Mouse (Mus musculus): ENCODE measurements around the gene Lefty1. TPM values are rescaled to one million over a fixed set of nuclear protein-coding genes. Genes with fewer than 3 reads are reported as not detected.
A peak's percentile ranks its signal among the peaks of the same experiment; 100 is the strongest.
"Not testable (repeated sequence)": the region's sequence is repeated elsewhere in the genome, so short reads cannot be mapped to it uniquely, and the experiment has no call there.

Lefty1 gene
- total RNA-seq, 2 experiments from 2014 or later: 11.8 to 13.9 TPM

DNA sequence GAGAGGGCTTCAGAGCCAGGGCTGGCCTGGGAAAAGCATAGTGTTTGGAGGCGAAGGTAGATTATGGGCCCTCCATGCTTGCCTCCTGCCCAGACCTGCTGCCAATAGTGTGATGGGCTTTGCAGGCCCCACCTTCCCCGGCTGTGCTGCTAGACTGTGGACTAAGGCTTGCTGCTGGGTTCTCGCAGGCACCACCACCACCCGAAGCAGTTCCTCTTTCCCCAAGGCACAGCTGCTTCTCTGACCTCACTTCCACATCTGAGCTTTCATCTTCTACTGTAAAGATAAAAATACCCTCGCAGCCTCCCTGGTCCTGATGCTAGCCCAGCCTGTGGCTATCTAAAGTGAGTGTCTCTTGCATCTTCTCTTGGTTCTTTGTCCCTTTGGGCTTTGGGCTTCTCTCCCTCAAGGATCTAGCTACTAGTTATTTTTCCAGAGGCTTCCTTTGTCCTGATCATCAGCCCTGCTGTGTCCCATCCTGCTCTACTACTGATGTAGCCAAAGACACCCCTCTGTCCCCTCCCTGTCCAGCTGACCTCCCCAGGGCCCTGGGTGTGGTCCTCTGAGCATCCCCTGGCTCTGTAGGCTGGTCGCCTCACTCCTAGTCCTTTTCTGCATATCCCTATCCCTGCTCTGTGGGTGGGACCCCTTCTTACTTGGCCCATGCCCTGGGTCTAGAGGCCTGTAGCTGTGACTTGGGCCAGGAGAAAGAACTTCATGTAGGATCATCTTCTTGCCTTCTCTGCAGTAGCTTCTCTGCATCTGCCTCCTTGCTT, 12.4 kb upstream of the Lefty1 start:
- DNase-seq: no peak

DNA sequence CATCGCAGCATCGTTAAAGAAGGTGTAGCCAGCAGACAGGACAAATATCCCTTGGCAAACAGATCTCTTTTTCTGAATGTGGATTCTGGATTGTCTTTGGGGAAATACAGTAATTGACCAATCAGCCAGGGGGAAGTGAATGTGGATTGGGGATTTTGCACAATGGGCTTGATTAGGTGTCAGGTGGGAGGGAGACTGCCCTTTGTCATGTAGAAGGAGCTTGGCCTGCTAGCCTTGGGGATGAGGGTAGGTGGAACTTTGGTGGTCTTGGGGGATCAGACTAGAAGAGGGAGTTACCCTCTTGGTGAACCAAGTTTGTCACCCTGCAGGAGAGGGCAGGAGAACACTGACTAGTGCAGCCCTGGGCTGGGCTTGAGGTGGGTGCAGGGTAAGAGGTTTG, 10.1 kb upstream of the Lefty1 start:
- no peak for DNase-seq

DNA sequence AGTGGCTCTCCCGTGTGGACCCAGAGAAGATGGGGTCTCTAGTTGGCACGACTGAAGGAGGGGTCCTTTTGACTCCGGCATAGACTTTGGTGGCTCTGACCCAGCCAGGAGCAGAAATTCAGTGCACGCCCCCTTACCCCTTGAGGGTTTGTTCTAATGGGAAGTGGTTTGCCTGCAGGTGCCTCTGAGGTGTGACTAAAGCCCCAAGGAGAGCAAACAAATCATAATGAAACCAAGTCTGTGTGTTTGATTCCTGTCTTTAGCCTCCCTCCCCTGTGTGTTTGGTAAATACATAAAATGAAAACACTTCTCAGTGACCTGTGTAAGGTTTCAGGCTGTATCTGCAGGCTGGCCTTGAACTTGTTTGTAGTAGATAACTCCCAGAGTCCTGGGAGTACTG, 8.5 kb upstream of the Lefty1 start:
- no peak for DNase-seq

DNA sequence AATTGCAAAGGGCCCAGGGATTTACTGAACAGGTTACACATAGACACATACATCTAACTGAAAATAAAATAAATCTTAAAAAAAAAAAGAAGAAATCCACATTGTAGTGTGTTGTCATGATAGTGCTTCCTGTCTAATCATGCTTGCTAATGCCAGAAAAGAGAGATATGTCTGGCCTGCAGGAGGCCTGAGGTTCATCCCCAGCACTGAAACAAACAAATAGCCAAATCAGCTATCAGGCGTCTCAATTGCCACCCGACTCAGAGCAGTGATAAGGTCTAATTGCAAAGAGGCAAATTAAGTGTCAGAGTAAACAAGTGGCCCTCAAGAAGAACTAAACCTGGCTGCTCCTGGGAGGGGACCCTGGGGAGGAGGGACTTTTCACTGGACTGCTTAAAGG, 5.2 kb upstream of the Lefty1 start:
- no peak for DNase-seq

DNA sequence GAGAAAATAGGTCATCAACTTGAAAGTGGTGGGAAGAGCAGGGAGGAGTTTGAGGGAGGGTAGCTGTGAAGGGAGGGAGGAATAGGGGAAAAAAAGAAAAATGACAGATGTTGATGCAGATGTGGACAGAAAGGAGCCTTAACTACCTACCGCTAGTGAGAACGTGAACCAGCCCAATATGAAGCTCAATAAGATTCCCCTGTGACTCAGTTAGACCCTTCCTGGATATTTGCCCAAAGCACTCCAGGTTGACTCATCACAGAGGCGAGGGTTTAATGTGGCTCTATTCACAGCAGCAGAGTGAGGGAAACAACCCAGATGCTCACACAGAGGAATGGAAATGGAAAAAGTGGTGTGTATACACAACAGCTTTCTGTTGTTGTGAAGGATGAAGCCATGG, 3.7 kb upstream of the Lefty1 start:
- DNase-seq: no peak

DNA sequence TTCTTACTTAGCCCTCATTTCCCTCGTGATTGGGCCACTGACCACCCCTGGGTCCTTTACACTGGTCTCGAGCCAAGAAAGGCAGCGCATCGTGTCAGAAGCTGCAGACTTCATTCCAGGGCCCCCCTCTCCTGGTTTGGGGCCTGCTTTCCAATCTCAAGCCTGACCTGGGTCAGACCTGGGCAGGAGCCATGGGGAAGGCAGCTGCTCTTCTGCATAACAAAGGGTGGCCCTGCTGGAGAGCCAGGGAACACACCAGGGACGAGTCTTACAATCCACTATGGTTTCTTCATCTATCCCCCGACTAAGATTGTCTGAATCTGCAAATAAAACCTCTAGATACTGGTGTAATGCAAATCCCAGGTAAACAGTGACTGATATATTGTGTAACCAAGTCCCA, 1.2 kb upstream of the Lefty1 start:
- DNase-seq: no peak

DNA sequence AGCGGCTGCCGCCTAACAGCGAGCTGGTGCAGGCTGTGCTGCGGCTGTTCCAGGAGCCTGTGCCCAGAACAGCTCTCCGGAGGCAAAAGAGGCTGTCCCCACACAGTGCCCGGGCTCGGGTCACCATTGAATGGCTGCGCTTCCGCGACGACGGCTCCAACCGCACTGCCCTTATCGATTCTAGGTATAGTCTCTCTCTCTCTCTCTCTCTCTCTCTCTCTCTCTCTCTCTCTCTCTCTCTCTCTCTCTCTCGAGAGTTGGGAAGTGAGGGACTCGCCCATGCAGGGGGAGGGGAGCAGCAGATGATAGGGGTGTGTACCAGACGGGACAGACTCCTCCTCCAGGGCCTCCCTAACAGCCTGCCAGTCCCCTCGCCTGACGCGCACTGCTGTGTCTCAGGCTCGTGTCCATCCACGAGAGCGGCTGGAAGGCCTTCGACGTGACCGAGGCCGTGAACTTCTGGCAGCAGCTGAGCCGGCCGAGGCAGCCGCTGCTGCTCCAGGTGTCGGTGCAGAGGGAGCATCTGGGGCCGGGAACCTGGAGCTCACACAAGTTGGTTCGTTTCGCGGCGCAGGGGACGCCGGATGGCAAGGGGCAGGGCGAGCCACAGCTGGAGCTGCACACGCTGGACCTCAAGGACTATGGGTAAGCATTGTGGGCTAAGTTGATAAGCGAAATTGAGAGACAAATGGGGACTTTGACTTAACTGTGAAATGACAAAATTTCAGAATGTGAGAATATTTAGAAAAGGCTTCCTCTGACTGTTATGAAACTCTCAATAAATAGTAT, 2.0 kb downstream of the Lefty1 start:
- DNase-seq: not testable (repeated sequence)

DNA sequence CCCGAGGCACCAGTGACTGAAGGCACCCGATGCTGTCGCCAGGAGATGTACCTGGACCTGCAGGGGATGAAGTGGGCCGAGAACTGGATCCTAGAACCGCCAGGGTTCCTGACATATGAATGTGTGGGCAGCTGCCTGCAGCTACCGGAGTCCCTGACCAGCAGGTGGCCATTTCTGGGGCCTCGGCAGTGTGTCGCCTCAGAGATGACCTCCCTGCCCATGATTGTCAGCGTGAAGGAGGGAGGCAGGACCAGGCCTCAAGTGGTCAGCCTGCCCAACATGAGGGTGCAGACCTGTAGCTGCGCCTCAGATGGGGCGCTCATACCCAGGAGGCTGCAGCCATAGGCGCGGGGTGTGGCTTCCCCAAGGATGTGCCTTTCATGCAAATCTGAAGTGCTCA, 2.8 kb downstream of the Lefty1 start:
- not testable (repeated sequence) for DNase-seq

DNA sequence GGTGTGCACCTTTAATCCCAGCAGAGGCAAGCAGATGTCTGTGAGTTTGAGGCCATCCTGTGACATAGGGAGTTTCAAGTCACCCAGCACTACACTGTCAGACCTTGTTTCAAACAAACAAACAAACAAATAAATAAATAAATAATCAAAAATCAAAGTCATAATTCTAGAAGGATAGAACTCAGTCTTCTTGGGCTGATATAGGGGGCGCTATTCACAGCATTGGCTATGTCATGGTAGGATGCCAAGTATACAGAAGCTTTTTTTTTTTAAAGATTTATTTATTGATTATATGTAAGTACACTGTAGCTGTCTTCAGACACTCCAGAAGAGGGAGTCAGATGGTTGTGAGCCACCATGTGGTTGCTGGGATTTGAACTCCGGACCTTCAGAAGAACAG, 4.0 kb downstream of the Lefty1 start:
- DNase-seq: not testable (repeated sequence)

DNA sequence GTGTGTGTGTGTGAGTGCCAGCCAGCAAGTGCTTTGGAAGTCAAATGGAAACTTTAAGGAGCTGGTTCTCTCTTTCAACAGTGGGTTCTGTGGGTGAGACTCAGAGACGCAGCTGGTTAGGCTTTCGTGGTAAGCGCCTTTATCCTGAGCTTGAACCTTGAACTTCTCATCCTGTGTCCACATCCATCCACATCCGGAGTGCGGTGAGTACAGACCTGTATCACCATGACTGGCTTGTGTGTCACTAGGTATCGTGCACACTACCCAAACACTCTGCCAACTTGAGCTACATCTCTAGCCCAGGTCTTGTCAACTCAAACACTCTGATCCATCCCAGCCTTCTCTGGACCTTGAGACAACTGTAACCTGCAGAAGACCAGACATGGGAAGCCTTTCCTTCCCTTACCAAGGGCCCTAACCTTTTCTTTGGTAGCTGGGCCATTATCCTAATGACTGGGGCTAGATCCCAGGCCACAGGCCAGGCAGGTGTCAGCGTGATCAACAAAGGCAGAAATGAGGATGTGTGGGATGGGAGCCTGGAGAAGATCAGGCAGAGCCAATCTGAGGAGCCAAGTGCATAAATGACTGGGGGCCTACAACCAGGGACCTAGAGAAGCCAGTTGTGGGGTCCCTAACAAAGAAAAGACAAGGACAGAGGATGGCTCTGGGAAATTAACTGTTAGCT, 6.1 kb downstream of the Lefty1 start:
- DNase-seq: no peak

DNA sequence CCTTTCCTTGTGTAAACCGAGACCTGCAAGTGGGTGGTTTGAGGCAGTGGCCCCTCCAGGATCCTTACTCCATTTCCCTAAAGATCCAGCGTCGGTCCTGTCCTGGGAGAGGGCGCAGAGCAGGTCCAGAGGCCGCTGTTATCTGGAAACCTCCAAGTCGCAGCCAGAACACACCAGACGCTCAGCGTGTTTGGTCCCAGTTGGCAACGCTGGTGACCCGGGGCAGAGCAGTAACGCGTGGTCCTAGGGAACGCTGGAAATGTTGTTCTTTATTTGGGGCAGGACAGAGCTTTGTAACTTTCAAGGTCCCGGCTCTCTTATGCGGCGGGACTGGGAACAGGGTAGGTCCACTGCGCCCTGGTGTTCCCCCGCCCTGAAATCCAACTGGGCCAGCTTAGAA, 6.9 kb downstream of the Lefty1 start:
- no peak for DNase-seq

DNA sequence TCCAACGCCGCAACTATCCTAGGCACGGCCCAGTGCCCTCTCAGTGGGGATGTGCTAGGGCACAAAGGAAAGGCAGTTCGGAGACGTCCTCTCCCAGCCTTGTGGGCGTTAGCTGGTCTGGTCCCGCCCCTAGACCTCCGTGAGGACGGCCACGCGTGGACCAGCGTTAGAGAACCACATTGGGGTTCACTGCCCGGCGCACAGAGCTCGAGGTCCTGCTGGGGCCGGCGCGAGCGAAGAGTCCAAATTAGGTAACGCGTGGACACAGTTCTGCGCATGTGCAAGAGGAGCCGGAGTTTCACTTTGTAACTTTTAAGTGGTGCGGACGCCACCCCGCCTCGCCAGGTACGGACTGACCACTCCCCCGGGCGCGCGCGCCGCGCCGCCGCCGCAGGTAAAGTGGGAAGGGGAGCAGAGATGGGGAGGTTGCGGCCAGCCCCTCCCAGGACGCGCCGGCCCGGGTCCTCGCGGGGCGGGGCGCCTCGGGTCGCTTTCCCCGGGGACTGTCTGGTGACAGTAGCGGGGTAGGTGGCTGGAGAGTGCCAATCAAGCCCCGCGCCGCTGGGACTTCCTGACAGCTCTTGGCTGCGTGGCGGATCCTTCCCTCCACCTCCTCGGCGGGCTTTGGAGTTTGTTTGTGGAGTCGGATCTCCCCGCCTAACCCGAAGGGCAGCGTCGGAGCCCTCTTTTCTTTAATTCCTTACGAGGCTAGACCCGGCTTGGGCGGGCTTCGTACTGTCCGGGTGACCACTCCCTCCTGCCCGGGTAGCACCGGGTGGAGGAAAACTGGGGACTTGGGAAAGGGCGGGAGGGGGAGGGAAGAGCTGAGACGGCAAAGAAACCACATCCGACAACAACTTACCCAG, 7.6 kb downstream of the Lefty1 start, which contains the start of gene Tmem63a:
Gene Tmem63a (plus strand): TSS at position 179 of the 866 bp plus-strand sequence.
- peak; percentile 33 to 41 for DNase-seq

DNA sequence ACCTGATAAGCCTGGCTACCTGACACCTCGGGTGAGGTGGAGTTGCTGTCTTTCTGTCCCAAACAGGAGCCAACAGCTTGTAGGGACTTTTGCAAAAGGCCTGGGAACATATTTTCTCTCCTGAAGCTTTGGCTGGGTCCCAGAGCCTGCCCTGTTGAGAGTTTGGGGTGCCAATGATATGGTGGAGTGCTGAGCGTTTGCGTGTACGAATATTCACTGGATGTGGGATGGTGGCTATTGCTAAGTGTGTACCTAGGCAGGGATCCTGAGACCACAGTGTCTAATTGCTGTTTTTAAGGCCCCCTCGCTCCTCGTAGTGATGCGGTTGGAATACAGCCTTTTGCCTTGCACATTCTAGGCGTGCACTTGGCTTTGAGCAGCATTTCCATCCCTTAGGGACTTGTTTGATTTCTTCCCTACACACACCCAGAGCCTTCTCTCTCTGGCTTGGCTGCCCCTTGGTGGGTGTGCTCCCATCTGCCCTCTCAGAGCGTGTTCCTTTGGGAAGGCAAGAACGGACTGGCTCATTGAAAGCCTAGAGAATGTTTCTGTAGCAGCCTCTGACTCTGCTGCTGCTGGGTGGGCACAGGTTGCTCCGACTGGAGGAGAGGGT, 8.3 kb downstream of the Lefty1 start:
- no peak for DNase-seq

DNA sequence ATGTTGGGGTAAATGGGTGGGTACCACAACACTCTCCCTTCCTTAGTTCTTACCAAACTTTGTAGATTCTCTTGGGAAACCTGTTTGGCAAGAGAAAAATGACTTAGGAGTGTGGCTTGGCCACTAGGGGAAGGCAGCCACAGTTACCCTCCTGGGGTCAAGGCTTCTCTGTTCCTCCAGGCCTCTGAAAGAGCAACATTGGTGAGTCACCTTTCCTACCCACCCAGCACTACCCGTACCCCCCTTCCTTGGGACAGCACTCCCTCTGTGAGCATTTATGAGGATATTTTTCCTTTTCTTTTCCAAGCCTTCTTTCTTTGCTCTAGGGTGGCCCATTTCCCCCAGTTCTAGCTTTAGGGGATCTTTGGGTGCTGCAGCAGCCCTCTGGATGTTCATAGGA, 9.1 kb downstream of the Lefty1 start:
- DNase-seq: no peak

DNA sequence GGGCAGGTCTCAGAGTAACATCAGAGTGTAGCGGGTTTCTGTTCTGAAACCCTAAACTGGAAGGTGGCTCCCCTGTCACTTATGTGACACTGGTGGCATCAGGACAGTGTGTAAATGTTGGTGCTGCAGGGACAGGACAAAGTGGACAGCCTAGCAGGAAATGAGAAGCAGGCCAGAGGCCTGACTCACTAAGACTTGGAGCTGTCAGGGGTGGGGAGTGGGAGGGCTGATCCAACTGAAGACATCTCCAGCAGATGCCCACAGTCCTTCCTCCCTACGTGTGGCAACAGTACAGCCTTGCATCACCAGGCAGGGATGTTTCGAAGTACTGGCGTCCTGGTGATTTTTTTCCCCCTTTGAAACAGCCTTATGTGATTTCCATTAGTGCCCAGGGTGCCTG, 9.7 kb downstream of the Lefty1 start:
- DNase-seq: no peak

DNA sequence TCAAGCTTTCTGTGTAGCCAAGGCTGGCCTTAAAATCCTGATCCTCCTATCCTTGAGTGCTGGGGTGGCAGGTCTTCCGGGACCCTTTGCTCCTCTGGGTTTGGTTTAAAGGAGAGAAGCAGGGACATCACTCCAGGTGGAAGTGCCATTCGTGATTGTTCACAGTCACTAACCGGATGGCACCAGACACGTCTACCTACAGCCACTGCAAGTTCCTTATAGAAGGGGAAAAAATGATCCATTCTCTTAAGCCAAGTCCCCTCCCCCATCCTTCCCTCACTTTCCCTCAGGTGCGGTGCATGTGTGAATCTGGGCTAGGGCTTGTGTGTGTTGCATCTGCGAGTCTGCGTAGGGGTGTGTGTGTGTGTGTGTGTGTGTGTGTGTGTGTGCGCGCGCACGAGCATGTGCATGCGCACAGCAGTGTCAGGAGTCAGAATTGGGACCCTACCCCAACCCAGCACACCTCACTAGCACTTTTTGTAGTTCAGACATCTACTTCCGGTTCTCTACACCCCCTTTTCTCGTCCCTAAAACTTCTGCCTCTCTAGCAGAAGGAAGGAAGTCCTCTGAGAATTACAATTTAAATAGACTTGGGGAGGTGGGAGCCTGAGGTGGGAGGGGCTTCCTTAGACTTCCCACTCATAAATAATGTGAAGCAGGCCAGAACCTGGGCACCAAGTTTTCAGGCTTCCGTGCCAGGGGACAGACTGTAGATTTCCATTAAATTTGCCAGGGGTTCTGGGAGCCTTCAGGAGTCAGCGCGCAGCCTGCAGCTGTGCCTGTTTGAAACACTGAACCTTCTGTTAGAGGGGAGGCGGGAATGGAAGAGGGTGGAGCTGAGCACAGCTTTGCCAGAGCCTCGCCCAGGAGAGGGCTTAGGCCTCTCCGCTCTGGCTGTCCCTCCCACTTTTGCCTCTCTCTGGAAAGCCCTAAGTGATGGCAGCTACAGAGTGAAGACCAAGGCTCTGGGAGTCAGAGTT, 10.5 kb downstream of the Lefty1 start:
- peak; percentile 48 to 50 for DNase-seq

DNA sequence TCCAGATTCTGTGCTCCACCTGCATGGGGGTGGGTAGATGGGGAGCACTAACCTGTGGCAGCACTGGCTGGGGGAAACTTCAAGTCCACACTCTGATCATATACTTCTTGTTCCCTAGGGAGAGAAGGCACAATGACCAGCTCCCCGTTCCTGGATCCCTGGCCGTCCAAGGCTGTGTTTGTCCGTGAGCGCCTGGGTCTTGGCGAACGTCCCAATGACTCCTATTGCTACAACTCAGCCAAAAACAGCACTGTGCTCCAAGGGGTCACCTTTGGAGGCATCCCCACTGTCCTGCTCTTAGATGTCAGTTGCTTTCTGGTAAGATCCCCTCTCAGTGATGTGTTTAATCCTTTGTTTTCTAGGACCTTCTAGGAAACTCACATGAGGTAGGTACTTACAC, 11.6 kb downstream of the Lefty1 start:
- DNase-seq: no peak

DNA sequence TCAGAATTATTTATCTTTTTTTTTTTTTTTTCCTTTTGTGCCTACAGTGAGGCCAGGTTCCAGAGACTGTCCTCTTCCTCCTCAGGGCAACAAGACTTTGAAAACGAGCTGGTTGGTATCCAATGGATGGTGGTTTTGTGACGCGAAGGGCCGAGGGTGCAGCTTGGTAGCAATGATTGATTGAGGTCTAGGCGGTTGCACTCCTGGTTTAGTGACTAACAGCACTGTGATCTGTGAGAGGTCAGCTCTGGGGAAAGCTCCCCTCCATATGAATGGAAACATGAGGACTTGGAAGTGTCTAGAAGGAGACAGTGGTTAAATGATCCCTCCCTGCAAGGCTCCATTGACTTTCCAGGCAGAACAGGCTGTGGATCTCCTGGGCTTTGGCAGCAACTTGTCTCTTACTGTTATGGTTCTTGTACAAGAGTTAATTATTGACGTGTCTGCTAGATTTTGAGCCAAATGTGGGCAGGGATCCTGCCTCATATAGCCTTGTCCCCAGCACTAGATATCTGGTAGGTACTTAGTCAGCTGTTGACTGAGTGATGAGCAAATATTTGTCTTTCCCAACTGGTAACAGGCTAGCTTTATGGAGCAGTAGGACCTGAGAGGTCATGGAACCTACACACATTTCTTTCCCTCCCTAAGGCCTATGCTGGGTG, 17.4 kb downstream of the Lefty1 start:
- no peak for DNase-seq

DNA sequence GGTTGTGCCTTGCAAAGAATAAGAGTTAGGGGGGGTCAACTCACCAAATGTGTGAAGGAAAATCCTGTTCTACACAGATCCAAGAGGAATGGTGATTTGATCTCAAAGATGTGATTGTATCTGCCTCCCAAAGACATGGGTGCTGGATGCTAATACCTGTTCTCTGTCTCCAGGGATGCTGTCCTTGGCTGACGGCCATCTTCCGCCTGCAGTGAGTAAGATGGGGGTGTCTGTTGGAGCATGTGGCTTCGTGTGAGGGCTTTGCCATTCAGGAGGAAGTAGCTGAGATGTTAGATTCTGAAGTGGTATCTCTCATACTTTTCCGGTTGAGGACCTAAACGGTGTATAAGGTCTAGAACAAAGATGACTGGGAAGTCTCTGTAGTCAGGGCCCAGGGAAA, 18.0 kb downstream of the Lefty1 start:
- DNase-seq: no peak

DNA sequence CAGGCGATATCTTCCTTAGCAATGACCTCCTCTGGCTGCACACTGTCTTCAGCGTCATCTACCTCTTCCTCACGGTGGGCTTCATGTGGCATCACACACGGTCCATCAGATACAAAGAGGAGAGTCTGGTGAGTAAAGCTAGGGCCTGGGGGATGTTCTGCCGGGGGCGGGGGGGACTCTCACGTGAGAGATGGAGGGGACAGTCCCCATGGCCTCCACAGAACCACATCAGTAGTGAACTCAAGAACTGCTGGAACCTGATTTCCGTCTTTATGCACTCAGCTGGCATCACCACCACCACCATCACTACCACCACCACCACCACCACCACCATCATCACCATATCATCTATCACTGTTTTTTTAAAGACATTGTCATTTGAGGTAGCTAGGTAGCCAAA, 21.6 kb downstream of the Lefty1 start:
- no peak for DNase-seq

Measured in layer of hippocampus, postnatal 36 days (tissue).